Mouse (Mus musculus) lung, embryonic 14.5 days (tissue): ENCODE measurements around the gene Sema4a. TPM values are rescaled to one million over a fixed set of nuclear protein-coding genes. Genes with fewer than 3 reads are reported as not detected.

ENCODE experiments used
- ATAC-seq: fragments of 200-750 bp; cut with Nextera tagmentation; 2 replicates; pipeline ENCODE4 v1.8.0; 2017; ENCODE audit warnings: mild to moderate bottlenecking, moderate TSS enrichment, moderate library complexity; ENCODE audit not compliant: insufficient read depth
- DNase-seq: peaks from one replicate; pipeline ENCODE4 v3.0.0-alpha.2; 2015
- H3K27ac ChIP-seq: fragments of 300-500 bp; sonication (generic); 2 replicates; pipeline ENCODE4 v1.5.1; 2014; ENCODE audit warnings: low read depth, mild to moderate bottlenecking, moderate library complexity
- H3K27me3 ChIP-seq: fragments of 300-500 bp; sonication (generic); 2 replicates; pipeline ENCODE4 v1.6.1; 2014; ENCODE audit warnings: low read length, control low read depth; ENCODE audit not compliant: insufficient read depth
- H3K36me3 ChIP-seq: fragments of 300-500 bp; sonication (generic); 2 replicates; pipeline ENCODE4 v1.6.1; 2014; ENCODE audit warnings: control low read depth; ENCODE audit not compliant: insufficient read depth
- H3K4me1 ChIP-seq: fragments of 300-500 bp; sonication (generic); 2 replicates; pipeline ENCODE4 v1.6.1; 2014; ENCODE audit warnings: antibody characterized with exemption, control low read depth; ENCODE audit not compliant: insufficient read depth
- H3K4me2 ChIP-seq: fragments of 300-500 bp; sonication (generic); 2 replicates; pipeline ENCODE4 v1.6.1; 2014; ENCODE audit warnings: mild to moderate bottlenecking
- H3K4me3 ChIP-seq: fragments of 300-500 bp; sonication (generic); 2 replicates; pipeline ENCODE4 v1.5.1; 2014; ENCODE audit warnings: low read depth, low read length
- H3K9ac ChIP-seq: fragments of 300-500 bp; sonication (generic); 2 replicates; pipeline ENCODE4 v1.6.1; 2014
- H3K9me3 ChIP-seq: fragments of 300-500 bp; sonication (generic); 2 replicates; pipeline ENCODE4 v1.6.1; 2016; ENCODE audit warnings: low read depth, low read length, control low read depth
- CTCF ChIP-seq: IDR thresholded peaks from 2 replicates; pipeline ENCODE4 v1.5.1; 2016; ENCODE audit warnings: antibody characterized with exemption, low read depth
- WGBS: fragments of 180-500 bp; shearing (Covaris S2); extraction: QIAGEN DNeasy Blood & Tissue Kit; methylation state at CpG from one replicate; pipeline ENCODE4 v1.1.7; 2014; 5-methylcytosine and 5-hydroxymethylcytosine counted together
- microRNA-seq: library from miRNA; unstranded; fragments of <30 nt; microRNA quantifications from one replicate; pipeline ENCODE4, GENCODE M21; 2016; ENCODE audit warnings: borderline number of aligned reads
- polyA plus RNA-seq: library from polyadenylated mRNA; unstranded; fragments of >200 nt; fragmentation: Nextera tagmentation; extraction: Ambion mirVana; gene quantifications from 2 replicates; pipeline ENCODE4 v1.2.1, GENCODE M21; 2014

The Sema4a gene
- polyA plus RNA-seq, 1 experiment from 2014 or later: 2.8 TPM

DNA sequence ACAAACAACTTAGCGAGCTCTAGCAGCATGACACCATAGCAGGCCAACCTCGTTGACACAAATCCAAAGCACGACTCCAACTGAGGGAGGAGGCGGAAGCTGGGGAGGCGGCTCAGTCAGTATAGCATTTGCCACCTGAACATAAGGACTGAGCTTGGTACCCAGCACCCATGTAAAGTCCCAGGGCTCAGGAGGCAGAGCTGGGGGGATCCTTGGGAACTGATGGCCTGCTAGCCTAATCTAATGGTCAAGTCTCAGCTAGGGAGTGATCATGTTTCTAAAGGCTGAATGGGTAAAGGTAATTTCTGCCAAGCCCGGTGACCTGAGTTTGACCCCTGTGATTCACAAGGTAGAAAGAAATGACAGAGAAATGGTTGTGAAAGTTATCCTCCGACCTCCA is 53.5 kb downstream of the Sema4a start:
- no peak for TF ChIP-seq CTCF
- DNase-seq (no peak), ATAC-seq (no peak)
- no peak overlapping the region for H3K9ac ChIP-seq
- no peak overlapping the region; the same call in 1 of the 2 replicates for H3K4me2 ChIP-seq
- H3K36me3 ChIP-seq: peaks cover 32% of the 10 kb centered on the region
- 52% methylated on average over 7 of the region's 7 CpGs for WGBS
- H3K27me3 ChIP-seq: no peaks in the 10 kb centered on the region
- no peaks in the 10 kb centered on the region for H3K9me3 ChIP-seq
- H3K27ac ChIP-seq: no peak overlapping the region
- no peak overlapping the region for H3K4me3 ChIP-seq
- H3K4me1 ChIP-seq: no peaks in the 10 kb centered on the region

DNA sequence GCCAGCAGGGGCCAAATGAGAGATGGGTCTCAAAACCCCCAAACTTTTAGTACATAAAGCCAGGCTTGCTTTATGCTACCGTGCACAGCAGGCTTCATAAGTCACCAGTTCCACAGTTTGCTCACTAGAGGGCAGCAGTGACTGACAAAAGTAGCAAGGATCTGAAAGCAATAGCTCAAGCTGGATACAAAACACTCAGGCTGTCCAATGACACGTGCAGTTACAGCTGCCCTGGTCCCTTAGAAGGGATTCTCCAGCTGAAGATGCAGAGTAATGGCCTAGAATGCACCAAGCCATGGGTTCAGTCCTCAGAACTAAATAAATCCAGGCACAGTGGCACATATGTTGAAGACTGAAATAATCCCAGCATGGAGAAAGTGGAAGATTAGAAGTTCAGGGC is 53.9 kb downstream of the Sema4a start:
- no peak overlapping the region for H3K27ac ChIP-seq
- no peak overlapping the region for H3K4me3 ChIP-seq
- peak overlapping the region; percentile 3; the same call in 1 of the 2 replicates for H3K9ac ChIP-seq
- H3K9me3 ChIP-seq: no peaks in the 10 kb centered on the region
- no peaks in the 10 kb centered on the region for H3K27me3 ChIP-seq
- 0% methylated on average over 2 of the region's 2 CpGs for WGBS
- peaks cover 28% of the 10 kb centered on the region for H3K36me3 ChIP-seq
- peak; percentile 95 for DNase-seq
- peak overlapping the region; percentile 5; the same call in 1 of the 2 replicates for H3K4me2 ChIP-seq
- ATAC-seq: peak; percentile 22; the same call in 1 of the 2 replicates
- H3K4me1 ChIP-seq: no peaks in the 10 kb centered on the region
- TF ChIP-seq CTCF: peak; percentile 94

DNA sequence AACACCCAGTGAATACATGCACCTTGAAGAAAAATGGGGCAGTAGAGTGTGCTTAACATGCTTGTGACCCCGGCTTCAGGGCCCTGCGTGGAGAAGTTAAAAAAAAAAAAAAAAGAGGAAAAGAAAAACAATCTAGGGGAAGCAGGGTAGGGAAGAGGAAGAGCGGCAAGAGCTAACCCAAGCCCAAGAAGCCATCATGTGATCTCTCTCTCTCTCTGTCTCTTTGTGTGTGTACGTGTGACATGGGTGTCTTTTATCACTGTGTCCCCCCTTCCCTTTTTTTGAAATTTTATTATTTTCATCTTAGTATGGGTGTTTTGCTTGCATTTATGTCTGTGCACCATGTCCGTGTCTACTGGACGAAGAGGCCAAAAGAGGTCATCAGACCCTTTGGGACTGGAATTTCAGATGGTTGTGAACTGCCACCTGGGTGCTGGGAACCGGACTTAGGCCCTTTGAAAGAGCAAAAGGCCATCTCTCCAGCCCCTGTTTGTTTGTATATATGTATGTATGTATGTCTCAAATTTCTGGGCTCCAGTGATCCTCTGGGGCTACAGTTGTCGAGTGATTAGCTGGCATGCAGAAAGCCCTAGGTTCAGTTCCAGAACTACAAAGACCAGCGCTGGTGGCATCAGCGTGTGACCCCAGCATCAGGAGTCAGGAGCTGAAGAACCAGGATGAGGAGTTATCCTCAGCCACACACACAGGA is 57.3 kb downstream of the Sema4a start:
- WGBS: 85% methylated on average over 10 of the region's 10 CpGs
- DNase-seq: no peak
- no peak for TF ChIP-seq CTCF
- Histone ChIP-seq H3K4me3 (no peak overlapping the region), H3K9me3 (no peaks in the 10 kb centered on the region), H3K27me3 (no peaks in the 10 kb centered on the region), H3K4me1 (no peaks in the 10 kb centered on the region), H3K9ac (no peak overlapping the region), H3K36me3 (peaks cover 33% of the 10 kb centered on the region; the same call in 1 of the 2 replicates), H3K4me2 (no peak overlapping the region), H3K27ac (no peak overlapping the region)
- ATAC-seq: no peak

DNA sequence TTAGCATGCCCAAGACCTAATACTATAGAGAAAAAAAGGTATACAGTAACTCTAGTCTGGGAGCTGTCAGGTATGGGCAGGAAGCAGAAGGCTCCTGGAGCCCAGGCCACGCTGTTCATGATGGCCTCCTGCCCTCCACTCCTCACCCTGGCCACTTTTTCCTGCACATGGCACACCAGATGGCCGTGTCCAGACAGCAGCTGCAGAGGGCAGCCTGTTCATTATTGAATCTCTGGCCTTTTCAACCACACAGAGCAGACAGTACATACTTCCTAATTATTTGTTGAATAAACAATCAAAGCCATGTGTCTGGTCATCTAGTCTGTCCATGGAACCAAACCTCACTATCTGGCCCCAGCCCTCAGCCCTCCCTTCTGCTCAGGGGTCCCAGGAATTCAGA is 62.3 kb downstream of the Sema4a start:
- H3K4me3 ChIP-seq: no peak overlapping the region
- H3K9me3 ChIP-seq: no peaks in the 10 kb centered on the region
- no peak overlapping the region for H3K4me2 ChIP-seq
- no peaks in the 10 kb centered on the region for H3K4me1 ChIP-seq
- peaks cover 50% of the 10 kb centered on the region for H3K36me3 ChIP-seq
- no peak for TF ChIP-seq CTCF
- H3K9ac ChIP-seq: no peak overlapping the region
- 88% methylated on average over 2 of the region's 2 CpGs for WGBS
- ATAC-seq (no peak), DNase-seq (no peak)
- no peaks in the 10 kb centered on the region for H3K27me3 ChIP-seq
- no peak overlapping the region for H3K27ac ChIP-seq

DNA sequence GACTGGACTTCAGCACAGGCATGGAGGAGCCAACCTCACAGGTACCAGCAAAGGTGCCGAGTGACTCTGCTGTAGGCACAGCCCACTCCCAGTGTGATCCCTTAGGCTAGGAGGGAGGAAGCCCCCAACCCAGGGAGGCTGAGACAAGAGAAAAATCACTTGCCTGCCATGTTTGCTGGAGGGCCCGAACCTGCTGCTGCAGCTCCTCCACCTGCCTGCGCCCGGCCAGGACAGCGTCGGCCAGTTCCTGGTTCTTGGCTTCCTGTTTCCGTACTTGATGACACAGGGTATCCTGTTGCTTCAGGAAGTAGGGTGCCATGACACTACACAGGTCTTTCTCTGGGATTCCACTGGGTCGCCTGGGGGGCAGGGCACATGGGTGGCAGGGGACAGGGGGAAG is 65.2 kb downstream of the Sema4a start:
- no peak for TF ChIP-seq CTCF
- Histone ChIP-seq H3K4me3 (no peak overlapping the region), H3K9me3 (no peaks in the 10 kb centered on the region), H3K9ac (no peak overlapping the region), H3K4me2 (no peak overlapping the region), H3K27ac (no peak overlapping the region), H3K27me3 (no peaks in the 10 kb centered on the region), H3K4me1 (no peaks in the 10 kb centered on the region), H3K36me3 (peaks cover 54% of the 10 kb centered on the region)
- no peak for DNase-seq
- 89% methylated on average over 8 of the region's 8 CpGs for WGBS
- no peak for ATAC-seq

DNA sequence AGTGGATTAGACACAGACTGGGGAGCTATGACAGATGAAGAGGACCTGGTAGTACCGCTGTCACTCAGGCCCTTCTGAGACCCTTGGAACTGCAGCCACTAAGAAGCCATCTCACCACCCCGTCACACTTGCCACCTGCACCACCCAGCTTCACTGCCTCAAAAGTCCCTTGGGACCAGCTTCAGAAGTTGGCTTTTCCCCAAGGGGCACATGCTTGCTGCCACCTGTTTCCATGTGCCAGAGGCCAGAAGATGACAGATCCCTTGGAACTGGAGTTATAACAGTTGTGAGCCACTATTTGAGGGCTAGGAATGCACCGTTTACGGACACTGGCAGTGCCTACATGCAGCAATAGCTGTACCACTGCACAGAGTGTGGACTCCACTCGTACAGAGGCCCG is 65.7 kb downstream of the Sema4a start:
- Histone ChIP-seq H3K9me3 (no peaks in the 10 kb centered on the region), H3K4me1 (no peaks in the 10 kb centered on the region), H3K27me3 (no peaks in the 10 kb centered on the region), H3K4me2 (no peak overlapping the region), H3K36me3 (peaks cover 52% of the 10 kb centered on the region), H3K4me3 (no peak overlapping the region), H3K27ac (no peak overlapping the region), H3K9ac (no peak overlapping the region)
- TF ChIP-seq CTCF: no peak
- DNase-seq (no peak), ATAC-seq (no peak)
- 91% methylated on average over 6 of the region's 6 CpGs for WGBS

DNA sequence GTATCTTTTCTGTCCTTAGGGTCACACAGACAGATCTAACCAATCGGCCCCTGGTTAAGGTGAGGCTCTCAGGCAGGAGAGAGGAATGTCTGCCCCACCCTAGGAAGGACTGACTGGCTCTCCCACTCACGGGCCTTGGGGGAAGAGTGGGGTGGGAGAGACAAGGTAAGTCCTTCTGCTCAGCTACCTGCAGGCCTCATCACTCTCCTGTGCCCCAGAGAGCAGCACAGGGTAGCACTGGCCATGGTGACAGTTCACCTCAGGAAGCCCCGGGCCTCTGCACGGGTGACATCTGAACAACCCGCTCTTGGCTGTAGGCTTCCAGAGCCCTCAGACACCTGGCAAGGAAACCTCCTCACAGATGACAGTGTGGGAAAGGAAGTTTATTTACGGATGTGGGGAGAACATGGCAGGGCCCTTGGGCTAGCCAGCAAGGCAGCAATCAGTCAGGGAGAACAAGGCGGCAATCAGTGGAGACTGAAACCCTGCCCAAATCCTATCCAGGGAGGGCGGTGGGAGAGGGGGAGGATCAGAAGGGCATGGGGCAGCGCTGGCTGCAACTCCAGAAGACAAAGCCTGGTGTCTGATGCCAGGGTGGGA is 67.1 kb downstream of the Sema4a start:
- Histone ChIP-seq H3K4me2 (no peak overlapping the region), H3K4me1 (no peaks in the 10 kb centered on the region), H3K9me3 (no peaks in the 10 kb centered on the region), H3K4me3 (no peak overlapping the region), H3K27me3 (no peaks in the 10 kb centered on the region), H3K27ac (no peak overlapping the region), H3K9ac (no peak overlapping the region), H3K36me3 (peaks cover 41% of the 10 kb centered on the region)
- 86% methylated on average over 9 of the region's 9 CpGs for WGBS
- DNase-seq (no peak), ATAC-seq (no peak)
- TF ChIP-seq CTCF: no peak

Small RNA genes within 50 kb of the gene (microRNA-seq; reads per million reads assigned to microRNA genes)
- gene Mir7011: not detected

Other genes with a start within 250 kb of the Sema4a start
- gene Rhbg, start 206.5 kb downstream of the Sema4a start, polyA plus RNA-seq: not detected in 2 replicates
- gene Gm38392, start 174.0 kb downstream of the Sema4a start, polyA plus RNA-seq: not detected in 2 replicates
- gene Tsacc, start 164.2 kb downstream of the Sema4a start, polyA plus RNA-seq: 9.1 and 9.9 TPM in 2 replicates
- 594 and 602 TPM in 2 replicates for gene Cct3, start 164.1 kb downstream of the Sema4a start, polyA plus RNA-seq
- 124 and 129 TPM in 2 replicates for gene Glmp, start 136.2 kb downstream of the Sema4a start, polyA plus RNA-seq
- gene Tmem79, start 125.0 kb downstream of the Sema4a start, polyA plus RNA-seq: 5.0 and 5.9 TPM in 2 replicates
- 47.8 and 54.4 TPM in 2 replicates for gene Smg5, start 124.9 kb downstream of the Sema4a start, polyA plus RNA-seq
- 4.5 and 4.9 TPM in 2 replicates for gene Paqr6, start 96.6 kb downstream of the Sema4a start, polyA plus RNA-seq
- 0.19 and 0.24 TPM in 2 replicates for gene Bglap3, start 88.4 kb downstream of the Sema4a start, polyA plus RNA-seq
- gene Bglap2, start 82.5 kb downstream of the Sema4a start, polyA plus RNA-seq: not detected in 2 replicates
- gene Bglap, start 76.7 kb downstream of the Sema4a start, polyA plus RNA-seq: not detected in 2 replicates
- gene Pmf1, start 50.9 kb downstream of the Sema4a start, polyA plus RNA-seq: 162 and 173 TPM in 2 replicates
- gene Slc25a44, start 36.0 kb downstream of the Sema4a start, polyA plus RNA-seq: 16.6 and 18.3 TPM in 2 replicates
- 70.0 TPM in 2 replicates for gene Lmna, start 48.8 kb upstream of the Sema4a start, polyA plus RNA-seq
- gene Mex3a, start 71.2 kb upstream of the Sema4a start, polyA plus RNA-seq: 25.0 and 25.4 TPM in 2 replicates
- gene Rab25, start 87.1 kb upstream of the Sema4a start, polyA plus RNA-seq: 21.3 and 22.1 TPM in 2 replicates
- gene Lamtor2, start 91.9 kb upstream of the Sema4a start, polyA plus RNA-seq: 77.6 and 93.9 TPM in 2 replicates
- gene Ubqln4, start 92.6 kb upstream of the Sema4a start, polyA plus RNA-seq: 64.9 and 68.5 TPM in 2 replicates
- 278 and 285 TPM in 2 replicates for gene Ssr2, start 114.7 kb upstream of the Sema4a start, polyA plus RNA-seq
- 115 and 127 TPM in 2 replicates for gene Arhgef2, start 144.8 kb upstream of the Sema4a start, polyA plus RNA-seq
- not detected in 2 replicates for gene Rxfp4, start 192.0 kb upstream of the Sema4a start, polyA plus RNA-seq
- gene Khdc4, start 224.6 kb upstream of the Sema4a start, polyA plus RNA-seq: 89.2 and 100 TPM in 2 replicates